Mouse (Mus musculus): Measurements from ENCODE around the gene Matk. TPM values are rescaled to one million over a fixed set of nuclear protein-coding genes. Genes with fewer than 3 reads are reported as not detected.
A peak's percentile ranks its signal among the peaks of the same experiment; 100 is the strongest.
"Not testable (repeated sequence)": the region's sequence is repeated elsewhere in the genome, so short reads cannot be mapped to it uniquely, and the experiment has no call there.

Gene Matk
- total RNA-seq (2015; ENCODE audit: low replicate concordance) (0.42 and 0.96 TPM in 2 replicates), total RNA-seq (2017; ENCODE audit: low replicate concordance) (4.3 TPM in 2 replicates)

GRCm38 (mm10) chr10:81252424-81253419, at the start of gene Matk:
Matk (plus strand) TSS chr10:81252935.
- no peak for ATAC-seq (replicated peaks; ENCODE audit: low FRiP score, poor library complexity, severe bottlenecking)

GRCm38 (mm10) chr10:81202978-81203720, 49.6 kb upstream of the Matk start:
- ATAC-seq (replicated peaks; ENCODE audit: low FRiP score, poor library complexity, severe bottlenecking): no peak

GRCm38 (mm10) chr10:81204137-81204536, 48.6 kb upstream of the Matk start:
- ATAC-seq (replicated peaks; ENCODE audit: low FRiP score, poor library complexity, severe bottlenecking): no peak

- ATAC-seq (replicated peaks; ENCODE audit: low FRiP score, poor library complexity, severe bottlenecking): no peak
Observed at GRCm38 (mm10) chr10:81210154-81210553, 42.6 kb upstream of the Matk start.

- no peak for ATAC-seq (replicated peaks; ENCODE audit: low FRiP score, poor library complexity, severe bottlenecking)
Observed at GRCm38 (mm10) chr10:81216260-81216659, 36.5 kb upstream of the Matk start.

GRCm38 (mm10) chr10:81216810-81217209, 35.9 kb upstream of the Matk start:
- ATAC-seq (replicated peaks; ENCODE audit: low FRiP score, poor library complexity, severe bottlenecking): no peak

- ATAC-seq (replicated peaks; ENCODE audit: low FRiP score, poor library complexity, severe bottlenecking): not testable (repeated sequence)
Observed at GRCm38 (mm10) chr10:81217267-81217666, 35.5 kb upstream of the Matk start.

GRCm38 (mm10) chr10:81217964-81218363, 34.8 kb upstream of the Matk start:
- peak; percentile 72 for ATAC-seq (replicated peaks; ENCODE audit: low FRiP score, poor library complexity, severe bottlenecking)

- ATAC-seq (replicated peaks; ENCODE audit: low FRiP score, poor library complexity, severe bottlenecking): no peak
Observed at GRCm38 (mm10) chr10:81221402-81222015, 31.2 kb upstream of the Matk start.

GRCm38 (mm10) chr10:81223731-81224130, 29.0 kb upstream of the Matk start:
- not testable (repeated sequence) for ATAC-seq (replicated peaks; ENCODE audit: low FRiP score, poor library complexity, severe bottlenecking)

GRCm38 (mm10) chr10:81229735-81230437, 22.8 kb upstream of the Matk start:
- ATAC-seq (replicated peaks; ENCODE audit: low FRiP score, poor library complexity, severe bottlenecking): no peak

- ATAC-seq (replicated peaks; ENCODE audit: low FRiP score, poor library complexity, severe bottlenecking): no peak
Observed at GRCm38 (mm10) chr10:81230438-81231332, 22.1 kb upstream of the Matk start, which contains the start of gene Atcay. Atcay (minus strand) TSS chr10:81230833.

GRCm38 (mm10) chr10:81231436-81231835, 21.3 kb upstream of the Matk start:
- no peak for ATAC-seq (replicated peaks; ENCODE audit: low FRiP score, poor library complexity, severe bottlenecking)

GRCm38 (mm10) chr10:81232580-81233225, 20.0 kb upstream of the Matk start, which contains the start of gene Zfr2:
Zfr2 (plus strand) TSS chr10:81233155.
- ATAC-seq (replicated peaks; ENCODE audit: low FRiP score, poor library complexity, severe bottlenecking): peak; percentile 64

GRCm38 (mm10) chr10:81233226-81233585, 19.5 kb upstream of the Matk start:
- ATAC-seq (replicated peaks; ENCODE audit: low FRiP score, poor library complexity, severe bottlenecking): no peak

GRCm38 (mm10) chr10:81234206-81234605, 18.5 kb upstream of the Matk start:
- no peak for ATAC-seq (replicated peaks; ENCODE audit: low FRiP score, poor library complexity, severe bottlenecking)

- ATAC-seq (replicated peaks; ENCODE audit: low FRiP score, poor library complexity, severe bottlenecking): no peak
Observed at GRCm38 (mm10) chr10:81236471-81237268, 16.1 kb upstream of the Matk start.
